Mouse (Mus musculus) neural tube, embryonic 13.5 days (tissue): ENCODE measurements around the gene Fam161a. TPM values are rescaled to one million over a fixed set of nuclear protein-coding genes. Genes with fewer than 3 reads are reported as not detected.
"Not testable (repeated sequence)": the region's sequence is repeated elsewhere in the genome, so short reads cannot be mapped to it uniquely, and the experiment has no call there.

Experiments
- ATAC-seq: fragments of 200-750 bp; cut with Nextera tagmentation; 2 replicates; pipeline ENCODE4 v1.8.0; 2017; ENCODE audit warnings: low read depth, mild to moderate bottlenecking, moderate TSS enrichment, moderate library complexity
- H3K27ac ChIP-seq: fragments of 300-500 bp; sonication (generic); replicated peaks from 2 replicates; pipeline ENCODE4 v1.5.1; 2015; ENCODE audit warnings: moderate library complexity, mild to moderate bottlenecking, inconsistent platforms
- H3K27me3 ChIP-seq: fragments of 300-500 bp; sonication (generic); 2 replicates; pipeline ENCODE4 v1.6.1; 2015; ENCODE audit warnings: mild to moderate bottlenecking, inconsistent platforms
- H3K36me3 ChIP-seq: fragments of 300-500 bp; sonication (generic); 2 replicates; pipeline ENCODE4 v1.6.1; 2015; ENCODE audit warnings: mild to moderate bottlenecking, inconsistent platforms
- H3K4me1 ChIP-seq: fragments of 300-500 bp; sonication (generic); replicated peaks from 2 replicates; pipeline ENCODE4 v1.6.1; 2015; ENCODE audit warnings: inconsistent platforms
- H3K4me2 ChIP-seq: fragments of 300-500 bp; sonication (generic); 2 replicates; pipeline ENCODE4 v1.6.1; 2015; ENCODE audit warnings: inconsistent platforms, mild to moderate bottlenecking, moderate library complexity
- H3K4me3 ChIP-seq: fragments of 300-500 bp; sonication (generic); 2 replicates; pipeline ENCODE4 v1.5.1; 2015; ENCODE audit warnings: mild to moderate bottlenecking, inconsistent platforms
- H3K9ac ChIP-seq: fragments of 300-500 bp; sonication (generic); 2 replicates; pipeline ENCODE4 v1.6.1; 2015; ENCODE audit warnings: moderate library complexity, mild to moderate bottlenecking, inconsistent platforms
- H3K9me3 ChIP-seq: fragments of 300-500 bp; sonication (generic); 2 replicates; pipeline ENCODE4 v1.6.1; 2016; ENCODE audit warnings: inconsistent platforms
- WGBS: fragments of 180-500 bp; shearing (Covaris S2); methylation state at CpG from one replicate; pipeline ENCODE4 v1.1.7; 2015; 5-methylcytosine and 5-hydroxymethylcytosine counted together
- polyA plus RNA-seq: library from polyadenylated mRNA; unstranded; fragments of >200 nt; fragmentation: Nextera tagmentation; extraction: Ambion mirVana; gene quantifications from 2 replicates; pipeline ENCODE4 v1.2.1, GENCODE M21; 2015

The Fam161a gene
- polyA plus RNA-seq, 1 experiment from 2014 or later = 4.9 TPM

- 94% methylated on average over 14 of the region's 14 CpGs for WGBS
- no peak overlapping the region for H3K4me3 ChIP-seq
- no peaks in the 10 kb centered on the region for H3K4me1 ChIP-seq
- no peak for ATAC-seq
- no peaks in the 10 kb centered on the region for H3K9me3 ChIP-seq
- H3K9ac ChIP-seq = no peak overlapping the region
- no peaks in the 10 kb centered on the region for H3K36me3 ChIP-seq
- H3K27me3 ChIP-seq = no peaks in the 10 kb centered on the region
- H3K27ac ChIP-seq = no peak overlapping the region
- H3K4me2 ChIP-seq = no peak overlapping the region
These were observed 13.5 kb downstream of the Fam161a start for GRCm38 (mm10) chr11:23020841-23021240.

GRCm38 (mm10) chr11:23023155-23023554, 15.8 kb downstream of the Fam161a start:
- H3K4me1 ChIP-seq = no peaks in the 10 kb centered on the region
- H3K4me2 ChIP-seq = no peak overlapping the region
- H3K27me3 ChIP-seq = no peaks in the 10 kb centered on the region
- H3K9me3 ChIP-seq = no peaks in the 10 kb centered on the region
- 99% methylated on average over 2 of the region's 2 CpGs for WGBS
- ATAC-seq = no peak
- H3K9ac ChIP-seq = no peak overlapping the region
- H3K4me3 ChIP-seq = no peak overlapping the region
- no peak overlapping the region for H3K27ac ChIP-seq
- H3K36me3 ChIP-seq = no peaks in the 10 kb centered on the region

- Histone ChIP-seq H3K4me2 (no peak overlapping the region), H3K9me3 (no peaks in the 10 kb centered on the region), H3K4me3 (no peak overlapping the region), H3K36me3 (no peaks in the 10 kb centered on the region), H3K27ac (no peak overlapping the region), H3K4me1 (no peaks in the 10 kb centered on the region), H3K9ac (no peak overlapping the region), H3K27me3 (no peaks in the 10 kb centered on the region)
- 88% methylated on average over 3 of the region's 3 CpGs for WGBS
- no peak for ATAC-seq
These were observed 16.8 kb downstream of the Fam161a start for GRCm38 (mm10) chr11:23024169-23024568.

- no peak for ATAC-seq
- WGBS = 80% methylated on average over 3 of the region's 3 CpGs
- Histone ChIP-seq H3K9me3 (no peaks in the 10 kb centered on the region), H3K4me2 (no peak overlapping the region), H3K4me3 (no peak overlapping the region), H3K36me3 (no peaks in the 10 kb centered on the region), H3K27ac (no peak overlapping the region), H3K9ac (no peak overlapping the region), H3K27me3 (no peaks in the 10 kb centered on the region), H3K4me1 (no peaks in the 10 kb centered on the region)
These were observed 21.6 kb downstream of the Fam161a start for GRCm38 (mm10) chr11:23028957-23029356.

GRCm38 (mm10) chr11:23029399-23029798, 22.1 kb downstream of the Fam161a start:
- Histone ChIP-seq H3K4me1 (no peaks in the 10 kb centered on the region), H3K9ac (no peak overlapping the region), H3K4me3 (no peak overlapping the region), H3K36me3 (no peaks in the 10 kb centered on the region), H3K9me3 (no peaks in the 10 kb centered on the region), H3K27ac (no peak overlapping the region), H3K4me2 (no peak overlapping the region), H3K27me3 (no peaks in the 10 kb centered on the region)
- ATAC-seq = no peak
- WGBS = 84% methylated on average over 6 of the region's 6 CpGs

GRCm38 (mm10) chr11:23047252-23047651, 39.9 kb downstream of the Fam161a start:
- no peak overlapping the region for H3K4me2 ChIP-seq
- no peak overlapping the region for H3K4me3 ChIP-seq
- no peaks in the 10 kb centered on the region for H3K36me3 ChIP-seq
- no peak overlapping the region for H3K9ac ChIP-seq
- H3K4me1 ChIP-seq = no peaks in the 10 kb centered on the region; the same call in 1 of the 2 replicates
- no peak for ATAC-seq
- 67% methylated on average over 5 of the region's 5 CpGs for WGBS
- 0 out of 2 replicates have a peak, but pooled peaks cover 3% of the 10 kb centered on the region for H3K27me3 ChIP-seq
- no peaks in the 10 kb centered on the region for H3K9me3 ChIP-seq
- no peak overlapping the region for H3K27ac ChIP-seq

GRCm38 (mm10) chr11:23047663-23048582, 40.6 kb downstream of the Fam161a start:
- Histone ChIP-seq H3K4me2 (peak overlapping the region; percentile 43), H3K9ac (no peak overlapping the region), H3K4me3 (0 out of 2 replicates have a peak overlapping the region, but pooled peaks have one; percentile 8), H3K27me3 (0 out of 2 replicates have a peak, but pooled peaks cover 3% of the 10 kb centered on the region), H3K9me3 (no peaks in the 10 kb centered on the region), H3K27ac (no peak overlapping the region), H3K36me3 (no peaks in the 10 kb centered on the region), H3K4me1 (no peaks in the 10 kb centered on the region; the same call in 1 of the 2 replicates)
- ATAC-seq = no peak
- 37% methylated on average over 20 of the region's 20 CpGs for whole genome bisulfite sequencing

- Histone ChIP-seq H3K27me3 (0 out of 2 replicates have a peak, but pooled peaks cover 3% of the 10 kb centered on the region), H3K4me2 (no peak overlapping the region), H3K4me3 (no peak overlapping the region), H3K4me1 (no peaks in the 10 kb centered on the region; the same call in 1 of the 2 replicates), H3K27ac (no peak overlapping the region), H3K9me3 (no peaks in the 10 kb centered on the region), H3K9ac (no peak overlapping the region), H3K36me3 (no peaks in the 10 kb centered on the region)
- ATAC-seq = no peak
These were observed 42.3 kb downstream of the Fam161a start for GRCm38 (mm10) chr11:23049642-23050041.

GRCm38 (mm10) chr11:23052353-23052752, 45.0 kb downstream of the Fam161a start:
- H3K36me3 ChIP-seq = no peaks in the 10 kb centered on the region
- H3K9ac ChIP-seq = no peak overlapping the region
- no peak for ATAC-seq
- H3K4me1 ChIP-seq = no peaks in the 10 kb centered on the region; the same call in 1 of the 2 replicates
- 0 out of 2 replicates have a peak, but pooled peaks cover 3% of the 10 kb centered on the region for H3K27me3 ChIP-seq
- H3K9me3 ChIP-seq = no peaks in the 10 kb centered on the region
- no peak overlapping the region for H3K4me3 ChIP-seq
- 72% methylated on average over 4 of the region's 4 CpGs for WGBS
- H3K4me2 ChIP-seq = no peak overlapping the region
- no peak overlapping the region for H3K27ac ChIP-seq

GRCm38 (mm10) chr11:23063153-23063552, 55.8 kb downstream of the Fam161a start:
- Histone ChIP-seq H3K27me3 (no peaks in the 10 kb centered on the region), H3K27ac (no peak overlapping the region), H3K4me1 (peaks cover 5% of the 10 kb centered on the region), H3K9me3 (no peaks in the 10 kb centered on the region), H3K36me3 (no peaks in the 10 kb centered on the region), H3K9ac (no peak overlapping the region), H3K4me2 (no peak overlapping the region), H3K4me3 (no peak overlapping the region)
- 84% methylated on average over 6 of the region's 6 CpGs for WGBS
- no peak for ATAC-seq

GRCm38 (mm10) chr11:23063857-23064256, 56.5 kb downstream of the Fam161a start:
- WGBS = 72% methylated on average over 3 of the region's 3 CpGs
- Histone ChIP-seq H3K27ac (no peak overlapping the region), H3K4me1 (peaks cover 5% of the 10 kb centered on the region), H3K36me3 (no peaks in the 10 kb centered on the region), H3K4me3 (no peak overlapping the region), H3K27me3 (no peaks in the 10 kb centered on the region), H3K9me3 (no peaks in the 10 kb centered on the region), H3K4me2 (no peak overlapping the region), H3K9ac (no peak overlapping the region)
- no peak for ATAC-seq

- not testable (repeated sequence) for H3K4me2 ChIP-seq, ATAC-seq, H3K36me3 ChIP-seq, H3K9ac ChIP-seq, H3K4me3 ChIP-seq, H3K27me3 ChIP-seq, H3K4me1 ChIP-seq, H3K9me3 ChIP-seq, H3K27ac ChIP-seq
- WGBS = 37% methylated on average over 3 of the region's 3 CpGs
These were observed 56.9 kb downstream of the Fam161a start for GRCm38 (mm10) chr11:23064276-23064675.
